Comparison of ENCODE assay signal across 9 mouse cellular contexts in genomic region chr7:119111771-119112170, GRCm38 (mm10).
DNase-seq lines count a peak whose midpoint lies in the region; ATAC-seq and TF ChIP-seq lines count a peak whose summit lies in the region.
"Had no signal": no experiment of that assay in that cellular context is flagged by ENCODE, and none has a peak within 500 bp of the region (broad histone marks: within the 10 kb centered on the region; RNA-seq: fewer than 3 reads in every experiment).

No protein-coding gene starts in this region.

- intact Hi-C loops in left cerebral cortex, postnatal 4 days (cut with DNase I): no loop called here

- no peak for TF ChIP-seq EP300 in lung, postnatal 0 days (IDR thresholded peaks at IDR 0.05)

- H3K36me3 ChIP-seq in lung, postnatal 0 days (ENCODE audit: insufficient read depth, low read length): no peaks in the 10 kb centered on the region

- H3K4me1 ChIP-seq in lung, postnatal 0 days (ENCODE audit: insufficient read depth, low read depth, low read length): no peaks in the 10 kb centered on the region
- no peaks in the 10 kb centered on the region for H3K4me1 ChIP-seq in lung, adult 2 months (ENCODE audit: control insufficient read depth, insufficient read depth, low read length)

- no peak overlapping the region for H3K9ac ChIP-seq in lung, postnatal 0 days (replicated peaks; ENCODE audit: low read depth)

- TF ChIP-seq CTCF in lung, postnatal 0 days (IDR thresholded peaks at IDR 0.05): no peak
- TF ChIP-seq CTCF in lung, adult 2 months (IDR thresholded peaks at IDR 0.05; ENCODE audit: insufficient read depth, low read length): no peak

- H3K27ac ChIP-seq in lung, postnatal 0 days (ENCODE audit: low read length): no peak overlapping the region

- no peaks in the 10 kb centered on the region for H3K9me3 ChIP-seq in lung, postnatal 0 days (ENCODE audit: low read length)

- no peak for ATAC-seq in lung, postnatal 0 days
- ATAC-seq in frontal cortex, adult (ENCODE audit: low TSS enrichment): no peak

- DNase-seq in lung, postnatal 0 days (ENCODE audit: low spot score): peak; percentile 15
- DNase-seq in lung, adult 2 months: no peak
- DNase-seq in ZHBTc4 (ENCODE audit: low read depth, low spot score): peak; percentile 63
- peak; percentile 80 for DNase-seq in embryo, embryonic 10 days (ENCODE audit: low spot score)
- peak; percentile 37 for DNase-seq in lung, postnatal 14 days
- DNase-seq in left cerebral cortex, postnatal 4 days: no peak
- DNase-seq in spleen, postnatal 4 days (ENCODE audit: low spot score in 2 of 2): no peak

- no peak overlapping the region for H3K4me2 ChIP-seq in lung, postnatal 0 days (replicated peaks; ENCODE audit: low read depth, low read length)

- TF ChIP-seq POLR2A in lung, adult 2 months (IDR thresholded peaks at IDR 0.05; ENCODE audit: borderline replicate concordance, extremely low read depth, low read depth, low read length): no peak

- WGBS in lung, postnatal 0 days: 64% methylated on average over 8 of the region's 8 CpGs
- 69% methylated on average over 8 of the region's 8 CpGs for WGBS in lung, adult 2 months

- no peak overlapping the region for H3K4me3 ChIP-seq in lung, postnatal 0 days (ENCODE audit: low read depth, low read length)
- no peak overlapping the region for H3K4me3 ChIP-seq in lung, adult 2 months (replicated peaks; ENCODE audit: extremely low read depth, low read depth, low read length)
- H3K4me3 ChIP-seq: erythroblast, embryonic 14.5 days had no signal

- H3K27me3 ChIP-seq in lung, postnatal 0 days (replicated peaks; ENCODE audit: insufficient read depth, low read length): no peaks in the 10 kb centered on the region

Comparison
In these comparisons a context has a peak if more than half of its experiments do, and no peak if none do; other contexts are left out.
1. DNase-seq: peak in lung, postnatal 0 days (single experiment), ZHBTc4 (single experiment), embryo, embryonic 10 days (single experiment) and lung, postnatal 14 days (single experiment); none in lung, adult 2 months (single experiment), left cerebral cortex, postnatal 4 days (single experiment) and spleen, postnatal 4 days (0 of 2).